Mouse (Mus musculus) liver, embryonic 11.5 days (tissue): ENCODE data around the gene Rpsa. TPM values are rescaled to one million over a fixed set of nuclear protein-coding genes. Genes with fewer than 3 reads are reported as not detected.

Source experiments
- ATAC-seq: fragments of 200-750 bp; cut with Nextera tagmentation; replicated peaks from 2 replicates; pipeline ENCODE4 v1.8.0; 2017; ENCODE audit warnings: moderate number of reproducible peaks, mild to moderate bottlenecking, moderate TSS enrichment, moderate library complexity; ENCODE audit not compliant: low FRiP score
- DNase-seq: peaks from one replicate; pipeline ENCODE4 v3.0.0-alpha.2; 2017; ENCODE audit warnings: low spot score
- H3K27ac ChIP-seq: fragments of 300-500 bp; sonication (generic); 2 replicates; pipeline ENCODE4 v1.5.1; 2014; ENCODE audit warnings: mild to moderate bottlenecking, low read depth, low read length, control low read depth
- H3K27me3 ChIP-seq: fragments of 300-500 bp; sonication (generic); replicated peaks from 2 replicates; pipeline ENCODE4 v1.6.1; 2014; ENCODE audit warnings: low read length, mixed read lengths; ENCODE audit not compliant: control insufficient read depth, insufficient read depth
- H3K36me3 ChIP-seq: fragments of 300-500 bp; sonication (generic); 2 replicates; pipeline ENCODE4 v1.6.1; 2014; ENCODE audit warnings: mild to moderate bottlenecking, low read length, moderate library complexity, mixed read lengths; ENCODE audit not compliant: control insufficient read depth, insufficient read depth
- H3K4me1 ChIP-seq: fragments of 300-500 bp; sonication (generic); replicated peaks from 2 replicates; pipeline ENCODE4 v1.6.1; 2014; ENCODE audit warnings: low read length, mixed read lengths; ENCODE audit not compliant: control insufficient read depth, insufficient read depth
- H3K4me2 ChIP-seq: fragments of 300-500 bp; sonication (generic); 2 replicates; pipeline ENCODE4 v1.6.1; 2014; ENCODE audit warnings: mild to moderate bottlenecking, control low read depth, moderate library complexity
- H3K4me3 ChIP-seq: fragments of 300-500 bp; sonication (generic); 2 replicates; pipeline ENCODE4 v1.5.1; 2014; ENCODE audit warnings: low read depth, low read length, control low read depth
- H3K9ac ChIP-seq: fragments of 300-500 bp; sonication (generic); 2 replicates; pipeline ENCODE4 v1.6.1; 2014; ENCODE audit warnings: low read depth, low read length, control low read depth
- H3K9me3 ChIP-seq: fragments of 300-500 bp; sonication (generic); 2 replicates; pipeline ENCODE4 v1.6.1; 2016; ENCODE audit warnings: low read length, inconsistent platforms, mixed read lengths; ENCODE audit not compliant: control insufficient read depth
- WGBS: fragments of 180-500 bp; shearing (Covaris S2); extraction: QIAGEN DNeasy Blood & Tissue Kit; methylation state at CpG from one replicate; pipeline ENCODE4 v1.1.7; 2014; 5-methylcytosine and 5-hydroxymethylcytosine counted together
- polyA plus RNA-seq: library from polyadenylated mRNA; unstranded; fragments of >200 nt; fragmentation: Nextera tagmentation; extraction: Ambion mirVana; gene quantifications from 2 replicates; pipeline ENCODE4 v1.2.1, GENCODE M21; 2014

Gene Rpsa
- polyA plus RNA-seq, 1 experiment from 2014 or later: 1,977 TPM

GRCm38 (mm10) chr9:120116184-120116624, 11.3 kb upstream of the Rpsa start:
- no peaks in the 10 kb centered on the region for H3K27me3 ChIP-seq
- 47% methylated on average over 8 of the region's 8 CpGs for WGBS
- H3K4me2 ChIP-seq: peak overlapping the region; percentile 82
- H3K4me1 ChIP-seq: peaks cover 46% of the 10 kb centered on the region
- peak overlapping the region; percentile 83 for H3K9ac ChIP-seq
- ATAC-seq (peak; percentile 73), DNase-seq (no peak)
- peak overlapping the region; percentile 58 for H3K4me3 ChIP-seq
- H3K36me3 ChIP-seq: peaks cover 39% of the 10 kb centered on the region
- no peaks in the 10 kb centered on the region for H3K9me3 ChIP-seq
- H3K27ac ChIP-seq: peak overlapping the region; percentile 99

GRCm38 (mm10) chr9:120118212-120118611, 9.3 kb upstream of the Rpsa start:
- Histone ChIP-seq H3K9ac (peak overlapping the region; percentile 72; the same call in 1 of the 2 replicates), H3K4me1 (peaks cover 39% of the 10 kb centered on the region), H3K27ac (peak overlapping the region; percentile 99), H3K4me3 (peak overlapping the region; percentile 58; the same call in 1 of the 2 replicates), H3K27me3 (no peaks in the 10 kb centered on the region), H3K36me3 (peaks cover 48% of the 10 kb centered on the region), H3K4me2 (peak overlapping the region; percentile 82), H3K9me3 (no peaks in the 10 kb centered on the region)
- DNase-seq (no peak), ATAC-seq (no peak)
- 74% methylated on average over 4 of the region's 4 CpGs for WGBS

- DNase-seq (no peak), ATAC-seq (no peak)
- Histone ChIP-seq H3K9ac (no peak overlapping the region), H3K27me3 (no peaks in the 10 kb centered on the region), H3K4me1 (peaks cover 24% of the 10 kb centered on the region), H3K27ac (no peak overlapping the region), H3K4me3 (no peak overlapping the region), H3K36me3 (peaks cover 59% of the 10 kb centered on the region), H3K4me2 (no peak overlapping the region), H3K9me3 (no peaks in the 10 kb centered on the region)
- WGBS: 94% methylated on average over 7 of the region's 7 CpGs
Measured at GRCm38 (mm10) chr9:120120503-120120902, 7.0 kb upstream of the Rpsa start.

GRCm38 (mm10) chr9:120126868-120127267, 621 bp upstream of the Rpsa start:
- DNase-seq: no peak
- Histone ChIP-seq H3K27ac (peak overlapping the region; percentile 96), H3K27me3 (no peaks in the 10 kb centered on the region), H3K9me3 (no peaks in the 10 kb centered on the region), H3K9ac (peak overlapping the region; percentile 65), H3K4me1 (peaks cover 10% of the 10 kb centered on the region; the same call in 1 of the 2 replicates), H3K4me3 (peak overlapping the region; percentile 91), H3K36me3 (peaks cover 45% of the 10 kb centered on the region), H3K4me2 (peak overlapping the region; percentile 66)
- ATAC-seq: no peak; the same call in 1 of the 2 replicates
- 42% methylated on average over 11 of the region's 11 CpGs for WGBS

- DNase-seq (no peak), ATAC-seq (no peak)
- Histone ChIP-seq H3K27me3 (no peaks in the 10 kb centered on the region), H3K9ac (peak overlapping the region; percentile 99), H3K36me3 (peaks cover 34% of the 10 kb centered on the region), H3K27ac (peak overlapping the region; percentile 96), H3K4me3 (peak overlapping the region; percentile 91), H3K4me2 (peak overlapping the region; percentile 90), H3K9me3 (no peaks in the 10 kb centered on the region), H3K4me1 (peaks cover 10% of the 10 kb centered on the region; the same call in 1 of the 2 replicates)
- 42% methylated on average over 10 of the region's 10 CpGs for WGBS
Measured at GRCm38 (mm10) chr9:120129276-120129675, 1.8 kb downstream of the Rpsa start.

GRCm38 (mm10) chr9:120131784-120132288, 4.3 kb downstream of the Rpsa start:
- H3K36me3 ChIP-seq: peaks cover 34% of the 10 kb centered on the region
- 0 out of 2 replicates have a peak overlapping the region, but pooled peaks have one; percentile 4 for H3K4me2 ChIP-seq
- H3K9me3 ChIP-seq: no peaks in the 10 kb centered on the region
- DNase-seq (no peak), ATAC-seq (no peak)
- no peaks in the 10 kb centered on the region for H3K27me3 ChIP-seq
- peak overlapping the region; percentile 2 for H3K27ac ChIP-seq
- 87% methylated on average over 3 of the region's 3 CpGs for WGBS
- H3K4me3 ChIP-seq: no peak overlapping the region
- no peak overlapping the region for H3K9ac ChIP-seq
- H3K4me1 ChIP-seq: peaks cover 9% of the 10 kb centered on the region; the same call in 1 of the 2 replicates

- no peak overlapping the region for H3K9ac ChIP-seq
- H3K27ac ChIP-seq: peak overlapping the region; percentile 2; the same call in 1 of the 2 replicates
- WGBS: 30% methylated on average over 8 of the region's 8 CpGs
- H3K4me1 ChIP-seq: peaks cover 7% of the 10 kb centered on the region; the same call in 1 of the 2 replicates
- H3K27me3 ChIP-seq: no peaks in the 10 kb centered on the region
- H3K36me3 ChIP-seq: peaks cover 34% of the 10 kb centered on the region
- no peak overlapping the region for H3K4me3 ChIP-seq
- peak; percentile 61 for DNase-seq
- H3K4me2 ChIP-seq: no peak overlapping the region
- no peaks in the 10 kb centered on the region for H3K9me3 ChIP-seq
- peak; percentile 50 for ATAC-seq
Measured at GRCm38 (mm10) chr9:120132980-120133754, 5.7 kb downstream of the Rpsa start.

GRCm38 (mm10) chr9:120133755-120134475, 6.4 kb downstream of the Rpsa start:
- H3K4me1 ChIP-seq: 0 out of 2 replicates have a peak, but pooled peaks cover 5% of the 10 kb centered on the region
- H3K4me3 ChIP-seq: no peak overlapping the region
- 51% methylated on average over 6 of the region's 6 CpGs for WGBS
- H3K27me3 ChIP-seq: no peaks in the 10 kb centered on the region
- H3K27ac ChIP-seq: peak overlapping the region; percentile 21; the same call in 1 of the 2 replicates
- DNase-seq: no peak
- no peaks in the 10 kb centered on the region for H3K9me3 ChIP-seq
- peak; percentile 14; the same call in 1 of the 2 replicates for ATAC-seq
- H3K9ac ChIP-seq: no peak overlapping the region
- H3K36me3 ChIP-seq: peaks cover 29% of the 10 kb centered on the region
- H3K4me2 ChIP-seq: no peak overlapping the region
